Mouse (Mus musculus): ENCODE results near the gene Upp2. TPM values are rescaled to one million over a fixed set of nuclear protein-coding genes. Genes with fewer than 3 reads are reported as not detected.

Gene Upp2
- total RNA-seq, 2 experiments from 2014 or later, result 20.4 to 23.0 TPM

GRCm38 (mm10) chr2:58832253-58832980 lies 265.3 kb downstream of the Upp2 start:
- no peak for DNase-seq (ENCODE audit: low spot score in 2 of 2)

DNA sequence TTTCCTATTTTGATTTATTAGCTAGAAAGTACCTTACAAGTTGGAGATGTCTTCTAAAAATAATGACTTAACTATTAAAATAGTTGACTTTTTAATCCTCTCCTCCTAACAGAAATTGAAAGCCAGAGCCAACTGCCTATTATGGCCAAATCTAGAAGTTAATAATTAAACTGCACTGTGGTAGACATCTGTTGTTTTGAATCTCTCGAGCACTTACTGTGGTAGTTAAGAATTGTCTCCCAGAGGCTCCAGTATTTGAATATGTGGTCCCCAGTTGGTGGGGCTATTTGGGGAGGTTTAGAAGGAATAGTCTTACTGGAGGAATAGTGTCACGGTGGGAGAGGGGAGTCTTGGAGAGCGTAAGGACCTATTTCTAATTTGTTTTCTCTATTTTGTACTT lies 273.9 kb downstream of the Upp2 start:
- DNase-seq (ENCODE audit: low spot score in 2 of 2), result peak in 1 of 2 experiments; percentile 26

DNA sequence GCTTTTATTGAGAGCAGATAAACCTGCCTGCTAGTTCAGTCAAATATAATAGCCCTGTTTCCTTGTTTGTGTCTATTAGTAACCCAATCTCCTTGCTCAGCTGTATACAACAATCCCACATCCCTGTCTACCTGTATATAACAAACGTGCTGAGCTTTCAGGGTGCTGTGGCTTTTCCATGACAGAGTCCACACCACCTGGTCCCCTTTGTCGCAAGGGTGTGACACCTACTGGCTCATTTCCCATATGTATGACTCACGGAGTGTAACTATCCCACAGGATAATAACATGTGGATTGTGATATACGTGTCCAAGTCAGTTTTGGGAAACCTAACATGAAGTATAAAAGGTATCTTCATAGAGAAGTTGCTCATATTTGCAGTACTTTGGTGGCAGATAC lies 275.3 kb downstream of the Upp2 start:
- no peak for DNase-seq (ENCODE audit: low spot score in 2 of 2)

Other genes with a start within 250 kb of the Upp2 start
- 1 to 10 TPM; 6.9 to 7.4 TPM for gene Acvr1c, start 209.4 kb upstream of the Upp2 start, total RNA-seq (2021)
- not detected for gene Gm17409, start 97.2 kb upstream of the Upp2 start, total RNA-seq (2021)
- gene Acvr1, start 141 bp upstream of the Upp2 start, total RNA-seq (2021), result 10 to 100 TPM; 49.0 to 49.9 TPM

All from layer of hippocampus, postnatal 14 days (tissue).